Mouse (Mus musculus): ENCODE results near the gene Alk. TPM values are rescaled to one million over a fixed set of nuclear protein-coding genes. Genes with fewer than 3 reads are reported as not detected.

Alk gene
- polyA plus RNA-seq, 1 experiment from 2014 or later: 0.43 TPM

- ATAC-seq (ENCODE audit: insufficient number of reproducible peaks, low FRiP score): no peak
- no peaks in the 10 kb centered on the region for H3K27me3 ChIP-seq (replicated peaks)
- H3K4me1 ChIP-seq (replicated peaks): no peaks in the 10 kb centered on the region
- H3K4me3 ChIP-seq: no peak overlapping the region
- H3K4me2 ChIP-seq: no peak overlapping the region
- no peaks in the 10 kb centered on the region for H3K9me3 ChIP-seq (replicated peaks)
- H3K9ac ChIP-seq: no peak overlapping the region
- H3K27ac ChIP-seq (ENCODE audit: poor library complexity, severe bottlenecking): no peak overlapping the region
- no peaks in the 10 kb centered on the region for H3K36me3 ChIP-seq
- WGBS: 83% methylated on average over 3 of the region's 3 CpGs
Measured at GRCm38 (mm10) chr17:72015253-72015652, 589.2 kb downstream of the Alk start.

- H3K4me2 ChIP-seq: no peak overlapping the region
- H3K36me3 ChIP-seq: no peaks in the 10 kb centered on the region
- no peaks in the 10 kb centered on the region for H3K27me3 ChIP-seq (replicated peaks)
- H3K4me1 ChIP-seq (replicated peaks): no peaks in the 10 kb centered on the region
- H3K9me3 ChIP-seq (replicated peaks): no peaks in the 10 kb centered on the region
- WGBS: 84% methylated on average over 9 of the region's 9 CpGs
- no peak overlapping the region for H3K27ac ChIP-seq (ENCODE audit: poor library complexity, severe bottlenecking)
- no peak overlapping the region for H3K9ac ChIP-seq
- H3K4me3 ChIP-seq: no peak overlapping the region
- no peak for ATAC-seq (ENCODE audit: insufficient number of reproducible peaks, low FRiP score)
Measured at GRCm38 (mm10) chr17:72012775-72013174, 591.7 kb downstream of the Alk start.

GRCm38 (mm10) chr17:72009836-72010235, 594.6 kb downstream of the Alk start:
- no peak overlapping the region for H3K4me2 ChIP-seq
- H3K9ac ChIP-seq: no peak overlapping the region
- no peak overlapping the region for H3K27ac ChIP-seq (ENCODE audit: poor library complexity, severe bottlenecking)
- H3K9me3 ChIP-seq (replicated peaks): no peaks in the 10 kb centered on the region
- no peaks in the 10 kb centered on the region for H3K27me3 ChIP-seq (replicated peaks)
- no peaks in the 10 kb centered on the region for H3K36me3 ChIP-seq
- no peak overlapping the region for H3K4me3 ChIP-seq
- H3K4me1 ChIP-seq (replicated peaks): no peaks in the 10 kb centered on the region
- ATAC-seq (ENCODE audit: insufficient number of reproducible peaks, low FRiP score): no peak
- 76% methylated on average over 2 of the region's 2 CpGs for WGBS

- WGBS: 62% methylated on average over 5 of the region's 5 CpGs
- Histone ChIP-seq H3K4me3 (no peak overlapping the region), H3K9me3 (replicated peaks) (no peaks in the 10 kb centered on the region), H3K36me3 (no peaks in the 10 kb centered on the region), H3K4me1 (replicated peaks) (no peaks in the 10 kb centered on the region), H3K9ac (no peak overlapping the region), H3K27ac (ENCODE audit: poor library complexity, severe bottlenecking) (no peak overlapping the region), H3K4me2 (no peak overlapping the region), H3K27me3 (replicated peaks) (no peaks in the 10 kb centered on the region)
- no peak for ATAC-seq (ENCODE audit: insufficient number of reproducible peaks, low FRiP score)
Measured at GRCm38 (mm10) chr17:72008389-72008788, 596.0 kb downstream of the Alk start.

- no peaks in the 10 kb centered on the region for H3K36me3 ChIP-seq
- no peaks in the 10 kb centered on the region for H3K4me1 ChIP-seq (replicated peaks)
- H3K9ac ChIP-seq: no peak overlapping the region
- H3K4me3 ChIP-seq: no peak overlapping the region
- WGBS: 70% methylated on average over 6 of the region's 6 CpGs
- no peak overlapping the region for H3K27ac ChIP-seq (ENCODE audit: poor library complexity, severe bottlenecking)
- H3K4me2 ChIP-seq: no peak overlapping the region
- no peaks in the 10 kb centered on the region for H3K9me3 ChIP-seq (replicated peaks)
- ATAC-seq (ENCODE audit: insufficient number of reproducible peaks, low FRiP score): no peak
- no peaks in the 10 kb centered on the region for H3K27me3 ChIP-seq (replicated peaks)
Measured at GRCm38 (mm10) chr17:72005365-72005764, 599.1 kb downstream of the Alk start.

GRCm38 (mm10) chr17:71999527-72000482, 604.6 kb downstream of the Alk start:
- H3K36me3 ChIP-seq: no peaks in the 10 kb centered on the region
- no peak overlapping the region for H3K4me2 ChIP-seq
- H3K4me3 ChIP-seq: no peak overlapping the region
- ATAC-seq (ENCODE audit: insufficient number of reproducible peaks, low FRiP score): no peak
- H3K9ac ChIP-seq: no peak overlapping the region
- no peaks in the 10 kb centered on the region; the same call in 1 of the 2 replicates for H3K4me1 ChIP-seq (replicated peaks)
- WGBS: 71% methylated on average over 5 of the region's 5 CpGs
- no peaks in the 10 kb centered on the region for H3K27me3 ChIP-seq (replicated peaks)
- H3K27ac ChIP-seq (ENCODE audit: poor library complexity, severe bottlenecking): no peak overlapping the region
- no peaks in the 10 kb centered on the region for H3K9me3 ChIP-seq (replicated peaks)

- 63% methylated on average over 3 of the region's 3 CpGs for WGBS
- Histone ChIP-seq H3K4me3 (no peak overlapping the region), H3K4me2 (no peak overlapping the region), H3K4me1 (replicated peaks) (no peaks in the 10 kb centered on the region; the same call in 1 of the 2 replicates), H3K9me3 (replicated peaks) (no peaks in the 10 kb centered on the region), H3K9ac (no peak overlapping the region), H3K27ac (ENCODE audit: poor library complexity, severe bottlenecking) (no peak overlapping the region), H3K27me3 (replicated peaks) (no peaks in the 10 kb centered on the region), H3K36me3 (no peaks in the 10 kb centered on the region)
- ATAC-seq (ENCODE audit: insufficient number of reproducible peaks, low FRiP score): no peak
Measured at GRCm38 (mm10) chr17:71997680-71998079, 606.7 kb downstream of the Alk start.

GRCm38 (mm10) chr17:71995539-71995938, 608.9 kb downstream of the Alk start:
- 70% methylated on average over 3 of the region's 3 CpGs for WGBS
- Histone ChIP-seq H3K4me3 (no peak overlapping the region), H3K27me3 (replicated peaks) (no peaks in the 10 kb centered on the region), H3K4me2 (no peak overlapping the region), H3K36me3 (no peaks in the 10 kb centered on the region), H3K4me1 (replicated peaks) (no peaks in the 10 kb centered on the region; the same call in 1 of the 2 replicates), H3K9me3 (replicated peaks) (no peaks in the 10 kb centered on the region), H3K9ac (no peak overlapping the region), H3K27ac (ENCODE audit: poor library complexity, severe bottlenecking) (no peak overlapping the region)
- ATAC-seq (ENCODE audit: insufficient number of reproducible peaks, low FRiP score): no peak

- no peak for ATAC-seq (ENCODE audit: insufficient number of reproducible peaks, low FRiP score)
- no peak overlapping the region for H3K27ac ChIP-seq (ENCODE audit: poor library complexity, severe bottlenecking)
- H3K4me1 ChIP-seq (replicated peaks): no peaks in the 10 kb centered on the region; the same call in 1 of the 2 replicates
- H3K27me3 ChIP-seq (replicated peaks): no peaks in the 10 kb centered on the region
- WGBS: 97% methylated on average over 1 of the region's 1 CpGs
- H3K36me3 ChIP-seq: no peaks in the 10 kb centered on the region
- H3K4me2 ChIP-seq: no peak overlapping the region
- no peak overlapping the region for H3K9ac ChIP-seq
- no peaks in the 10 kb centered on the region for H3K9me3 ChIP-seq (replicated peaks)
- no peak overlapping the region for H3K4me3 ChIP-seq
Measured at GRCm38 (mm10) chr17:71994144-71994543, 610.3 kb downstream of the Alk start.

GRCm38 (mm10) chr17:71993011-71993410, 611.4 kb downstream of the Alk start:
- Histone ChIP-seq H3K27ac (ENCODE audit: poor library complexity, severe bottlenecking) (no peak overlapping the region), H3K27me3 (replicated peaks) (no peaks in the 10 kb centered on the region), H3K9me3 (replicated peaks) (no peaks in the 10 kb centered on the region), H3K36me3 (no peaks in the 10 kb centered on the region), H3K4me3 (no peak overlapping the region), H3K9ac (no peak overlapping the region), H3K4me2 (no peak overlapping the region), H3K4me1 (replicated peaks) (no peaks in the 10 kb centered on the region; the same call in 1 of the 2 replicates)
- 82% methylated on average over 2 of the region's 2 CpGs for WGBS
- ATAC-seq (ENCODE audit: insufficient number of reproducible peaks, low FRiP score): no peak

GRCm38 (mm10) chr17:71991260-71991659, 613.2 kb downstream of the Alk start:
- Histone ChIP-seq H3K27ac (ENCODE audit: poor library complexity, severe bottlenecking) (no peak overlapping the region), H3K4me2 (no peak overlapping the region), H3K27me3 (replicated peaks) (no peaks in the 10 kb centered on the region), H3K9me3 (replicated peaks) (no peaks in the 10 kb centered on the region), H3K4me1 (replicated peaks) (0 out of 2 replicates have a peak, but pooled peaks cover 3% of the 10 kb centered on the region), H3K9ac (no peak overlapping the region), H3K36me3 (no peaks in the 10 kb centered on the region), H3K4me3 (no peak overlapping the region)
- no peak for ATAC-seq (ENCODE audit: insufficient number of reproducible peaks, low FRiP score)
- WGBS: 63% methylated on average over 3 of the region's 3 CpGs
